Mouse (Mus musculus) brain, adult 2 months (tissue): Measurements from ENCODE around the gene Tnfrsf19.

Source experiments
- DNase-seq: peaks from one replicate; pipeline ENCODE4 v3.0.0; 2011; ENCODE audit warnings: low read depth, low spot score

The Tnfrsf19 gene

DNA sequence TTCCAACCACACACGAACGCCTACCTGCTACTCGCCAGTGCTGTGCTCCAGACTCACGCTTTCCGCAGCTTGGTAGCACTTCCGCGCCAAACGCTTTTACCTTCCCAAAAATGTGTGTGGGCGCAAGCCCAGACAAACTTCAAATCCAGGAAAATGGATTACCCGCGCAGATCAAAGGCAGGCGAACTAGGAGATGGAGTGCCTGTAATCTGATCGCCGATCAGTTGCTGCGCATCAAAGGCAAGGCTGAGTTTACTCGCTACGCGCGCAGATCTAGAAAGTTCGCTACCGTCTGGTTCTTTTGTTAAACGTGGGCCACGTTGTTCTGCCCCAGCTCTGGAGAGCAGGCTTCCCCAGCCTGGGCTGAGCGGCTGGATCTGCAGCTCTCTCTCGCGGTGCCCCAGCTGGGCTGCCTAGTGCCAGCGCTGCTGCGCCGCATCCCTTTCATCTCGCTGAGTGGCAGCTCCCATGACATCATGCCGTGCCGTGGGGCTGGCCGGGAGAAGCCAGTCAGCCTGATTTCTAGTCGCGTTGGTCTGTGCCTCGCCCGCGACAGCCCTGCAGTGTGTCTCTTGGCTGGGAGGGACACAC lies at the start of gene Tnfrsf19:
Tnfrsf19 (minus strand) TSS at position 400 of the 591 bp plus-strand sequence.
- peak; percentile 87 for DNase-seq

DNA sequence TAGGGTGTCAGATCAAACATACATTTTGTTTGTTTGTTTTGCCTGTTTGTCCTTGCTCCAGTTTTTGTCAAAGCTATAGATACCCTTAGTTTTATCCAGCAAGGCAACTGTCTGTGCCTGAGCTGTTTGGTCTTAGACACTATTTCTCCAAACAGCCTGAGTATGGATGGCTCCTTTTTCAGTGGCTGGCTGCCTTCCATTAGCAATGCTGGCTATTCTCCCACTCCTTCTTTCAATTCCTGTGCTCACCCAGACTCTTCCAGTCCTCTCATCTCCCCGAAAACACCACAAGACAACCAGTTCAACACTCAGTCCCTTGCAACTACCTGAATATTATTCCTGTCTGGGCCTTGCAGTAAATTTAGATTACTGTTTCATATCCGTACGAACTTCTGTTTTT lies 45.8 kb upstream of the Tnfrsf19 start:
- DNase-seq = peak; percentile 51

DNA sequence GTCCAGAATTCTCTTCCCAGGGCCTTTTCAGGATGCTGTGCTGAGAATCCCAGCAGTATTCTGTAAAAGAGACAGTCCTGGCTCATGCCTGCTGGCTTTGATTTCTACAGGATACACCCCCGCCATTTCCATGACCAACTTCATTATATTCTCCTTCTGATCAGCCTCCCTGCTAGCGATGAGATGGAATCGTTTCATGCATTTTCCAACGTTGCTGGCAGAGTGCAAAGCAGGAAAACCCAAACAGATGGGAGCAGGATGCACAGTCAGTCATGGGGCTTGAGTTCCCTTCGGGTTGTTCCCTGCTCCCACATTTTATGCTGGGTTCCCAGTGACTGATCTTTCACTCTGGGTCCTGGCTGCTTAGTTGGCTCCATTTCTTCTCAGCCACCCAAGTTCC lies 44.7 kb upstream of the Tnfrsf19 start:
- DNase-seq = peak; percentile 73

DNA sequence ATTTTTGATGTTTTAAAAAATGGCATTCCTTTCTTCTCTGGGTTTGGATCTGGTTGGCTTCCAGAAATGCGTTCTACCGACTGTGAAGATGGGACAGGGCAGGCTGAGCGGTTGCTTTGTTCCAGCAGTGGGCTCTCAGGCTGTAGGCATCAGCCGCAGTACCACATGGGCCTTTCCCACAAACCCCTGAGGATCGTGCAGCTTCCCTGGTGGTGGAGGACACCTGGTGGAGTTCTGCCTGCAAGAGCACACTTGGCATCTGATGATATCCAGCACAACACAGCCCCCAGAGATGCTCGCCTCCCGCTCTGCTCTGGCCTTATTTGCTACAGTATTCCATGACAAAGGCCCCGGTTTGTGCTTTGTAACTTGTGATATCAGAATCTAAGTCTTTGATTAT lies 41.9 kb upstream of the Tnfrsf19 start:
- DNase-seq = peak; percentile 6

DNA sequence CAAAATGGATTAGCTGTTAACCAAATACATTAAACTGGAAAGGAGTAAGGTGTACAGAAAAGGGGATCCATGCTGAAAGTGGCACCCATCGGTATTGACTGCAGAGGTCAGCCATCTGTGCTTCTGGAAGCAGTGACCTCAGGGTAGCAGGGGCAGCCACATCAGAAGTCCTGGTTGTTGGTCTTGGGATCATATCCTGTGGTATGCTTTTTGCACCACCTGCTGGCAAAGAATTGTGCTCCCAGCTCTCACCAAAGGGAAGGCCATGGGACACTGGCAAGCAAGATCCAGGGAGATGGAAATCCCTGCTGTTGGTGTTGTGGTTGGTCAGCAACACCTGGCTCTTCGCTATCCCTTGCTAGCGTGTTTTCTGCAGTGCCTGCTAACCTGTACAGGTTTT lies 39.0 kb upstream of the Tnfrsf19 start:
- DNase-seq = peak; percentile 76

DNA sequence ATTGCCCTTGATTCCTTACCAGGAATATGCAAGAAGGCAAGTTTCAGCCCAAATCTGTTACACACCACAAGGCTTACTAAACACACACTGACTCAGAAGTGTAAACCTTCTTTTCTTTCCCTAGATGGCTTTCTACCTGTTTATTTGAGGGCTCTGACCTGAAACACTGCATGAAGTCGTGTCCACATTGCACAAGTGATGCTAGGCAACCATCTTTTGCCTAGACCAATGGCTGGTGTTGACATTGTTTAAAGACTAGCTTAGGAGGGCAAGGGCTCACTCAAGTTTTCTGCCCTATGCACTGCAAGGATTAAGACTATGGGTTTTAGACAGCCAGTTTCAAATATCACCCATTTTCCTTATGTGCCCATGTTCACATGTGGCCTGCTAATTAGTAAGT lies 23.3 kb upstream of the Tnfrsf19 start:
- DNase-seq = no peak

DNA sequence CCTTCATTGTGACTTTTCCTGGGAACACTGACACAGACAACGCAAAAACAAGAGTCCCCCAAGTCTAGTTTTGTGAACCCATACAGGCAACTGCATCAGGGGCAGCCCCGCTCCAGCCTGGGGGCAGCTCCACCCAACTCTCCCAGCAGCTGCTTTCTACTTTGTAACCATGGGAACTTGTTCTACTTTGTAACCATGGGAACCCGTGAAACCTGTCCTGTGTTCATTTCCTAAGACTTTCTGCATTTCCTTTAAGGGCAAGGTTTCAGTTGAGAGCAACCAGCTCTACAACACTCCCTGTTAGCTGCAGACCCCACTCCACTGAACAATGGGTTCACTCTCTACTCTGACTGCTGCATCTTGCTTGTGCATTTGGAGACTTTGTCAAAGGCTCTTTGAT lies 15.4 kb upstream of the Tnfrsf19 start:
- DNase-seq = peak; percentile 59

DNA sequence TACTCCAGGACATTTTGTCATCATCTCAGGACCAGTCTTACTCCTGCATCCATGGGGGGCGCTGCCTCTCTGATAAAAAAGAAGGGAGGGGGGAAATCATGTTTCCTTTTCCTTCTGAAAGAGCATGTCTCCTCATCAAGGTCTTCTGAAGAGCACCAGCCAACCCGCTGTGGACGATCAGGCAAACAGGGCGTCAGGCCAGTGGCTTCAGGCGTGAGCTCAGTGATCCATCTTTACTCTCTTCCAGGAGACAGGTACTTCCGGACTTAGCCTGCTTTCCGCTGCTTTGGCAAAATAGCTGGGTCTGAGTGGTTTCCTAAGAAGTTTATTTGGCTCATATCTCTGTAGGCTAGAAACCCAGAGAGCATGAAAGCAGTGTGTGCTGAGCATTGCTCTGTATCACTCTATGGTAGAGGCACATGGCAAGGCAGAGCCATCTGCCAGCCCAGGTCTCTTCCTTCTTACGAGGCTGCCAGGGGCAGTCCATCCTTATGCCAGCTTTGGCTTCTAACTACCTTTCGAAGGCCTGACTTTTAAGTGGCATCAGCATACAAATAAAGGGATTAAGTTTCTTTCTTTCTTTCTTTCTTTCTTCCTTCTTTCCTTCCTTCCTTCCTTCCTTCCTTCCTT lies 13.1 kb upstream of the Tnfrsf19 start:
- no peak for DNase-seq

DNA sequence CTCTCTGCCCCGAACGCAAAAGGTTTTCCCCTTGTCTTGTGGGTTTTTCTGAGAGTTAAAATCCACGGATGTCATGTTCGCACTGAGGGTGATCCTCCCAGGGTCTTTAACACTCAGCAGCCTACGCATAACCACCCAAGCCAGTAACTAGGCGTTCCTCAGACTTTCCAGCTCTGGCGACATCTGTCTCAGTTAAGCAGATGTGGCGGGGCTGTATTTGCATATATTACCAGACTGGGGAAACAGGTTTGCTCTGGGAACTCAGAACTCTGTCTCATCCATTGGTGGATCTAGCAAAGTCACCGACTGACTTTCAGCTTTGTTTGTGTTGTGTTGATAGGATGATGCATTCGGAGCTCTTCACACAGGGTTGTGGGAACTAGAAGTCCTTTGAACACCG lies 10.7 kb upstream of the Tnfrsf19 start:
- DNase-seq = no peak

DNA sequence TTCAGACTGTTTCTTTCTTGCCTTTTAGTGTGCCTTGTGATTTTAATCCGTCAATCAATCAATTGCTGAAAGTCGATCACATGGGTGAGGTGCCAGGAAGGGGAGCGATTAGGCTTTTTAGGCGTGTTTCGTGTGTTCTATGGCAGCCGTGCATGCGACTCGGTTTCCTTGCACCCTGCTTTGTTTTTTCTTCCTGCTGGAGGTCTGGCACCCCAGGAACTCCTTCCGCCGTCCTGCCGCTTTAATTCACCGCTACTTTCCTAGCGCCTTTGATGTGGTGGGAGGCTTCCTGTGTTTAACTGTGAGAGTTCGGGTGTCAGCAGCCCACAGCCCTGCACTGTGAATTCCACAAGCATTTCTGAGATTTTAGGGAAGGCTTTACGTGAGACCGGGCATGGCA lies 10.2 kb upstream of the Tnfrsf19 start:
- DNase-seq = no peak

DNA sequence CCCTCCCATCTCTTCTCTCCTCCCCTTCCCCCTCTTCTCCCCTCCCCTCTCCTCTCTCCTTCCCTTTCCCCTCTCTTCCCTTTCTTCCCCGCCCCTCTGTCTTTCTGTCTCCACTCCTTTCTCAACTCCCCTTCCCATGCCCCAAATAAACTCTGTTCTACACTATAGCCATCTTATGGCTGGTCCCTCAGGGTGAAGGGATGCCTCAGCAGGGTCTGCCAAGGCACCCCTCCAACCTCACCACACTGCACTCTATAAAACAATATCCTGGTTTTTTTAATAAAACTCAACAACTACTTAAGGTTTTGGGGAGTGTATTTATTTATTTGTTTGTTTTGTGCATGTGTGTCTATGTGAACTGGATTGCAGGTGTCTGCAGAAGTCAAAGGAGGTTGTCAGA lies 9.6 kb upstream of the Tnfrsf19 start:
- no peak for DNase-seq

DNA sequence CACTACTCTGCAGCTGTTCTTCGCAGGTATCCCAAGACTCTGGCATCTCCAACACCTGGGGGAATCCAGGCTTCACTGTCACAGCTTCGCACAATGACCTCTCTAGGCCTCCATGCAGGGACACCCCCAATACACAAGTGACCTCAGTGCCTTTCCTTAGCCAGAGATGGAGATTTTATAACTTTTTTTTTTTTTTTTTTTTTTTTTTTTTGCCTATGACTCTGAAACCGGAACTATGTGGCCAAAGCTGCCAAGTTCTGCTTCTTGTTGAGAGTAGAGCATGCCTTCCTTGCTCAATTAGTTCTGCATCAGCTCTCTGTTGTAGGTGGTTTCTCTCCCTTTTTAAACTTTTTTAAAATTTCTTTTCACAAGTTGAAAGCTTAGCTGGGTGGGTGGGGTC lies 5.9 kb upstream of the Tnfrsf19 start:
- no peak for DNase-seq

DNA sequence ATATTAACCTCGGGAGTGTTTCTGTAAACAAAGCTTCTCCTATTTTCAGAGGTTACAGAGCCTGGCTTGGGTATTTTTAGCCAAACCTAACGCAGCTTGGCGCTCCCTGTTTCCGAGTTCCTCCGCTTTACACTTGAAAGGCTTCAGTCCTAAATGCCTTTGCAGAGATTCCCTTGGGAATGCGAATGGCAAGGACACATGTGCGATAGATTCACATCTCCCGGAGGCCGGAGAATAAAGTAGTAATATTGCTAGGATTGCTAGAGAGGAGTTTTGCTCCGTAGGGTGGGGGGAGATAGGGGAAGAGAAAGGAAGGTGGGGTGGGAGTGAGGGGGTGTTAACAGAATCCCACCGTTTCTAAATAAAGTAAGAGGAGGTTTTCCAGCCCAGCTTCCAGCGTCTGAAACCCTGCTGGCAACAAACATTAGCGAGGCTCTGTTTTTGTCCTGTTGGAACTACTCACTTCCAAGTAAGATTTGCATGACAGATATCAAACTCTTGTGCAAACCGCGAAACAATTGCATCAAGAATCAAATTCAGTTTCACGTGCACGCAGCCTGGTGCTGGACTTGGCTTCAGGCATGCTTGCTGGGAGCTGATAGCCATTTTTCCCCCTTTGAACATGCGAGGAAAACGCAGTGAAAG lies 722 bp downstream of the Tnfrsf19 start:
- no peak for DNase-seq

DNA sequence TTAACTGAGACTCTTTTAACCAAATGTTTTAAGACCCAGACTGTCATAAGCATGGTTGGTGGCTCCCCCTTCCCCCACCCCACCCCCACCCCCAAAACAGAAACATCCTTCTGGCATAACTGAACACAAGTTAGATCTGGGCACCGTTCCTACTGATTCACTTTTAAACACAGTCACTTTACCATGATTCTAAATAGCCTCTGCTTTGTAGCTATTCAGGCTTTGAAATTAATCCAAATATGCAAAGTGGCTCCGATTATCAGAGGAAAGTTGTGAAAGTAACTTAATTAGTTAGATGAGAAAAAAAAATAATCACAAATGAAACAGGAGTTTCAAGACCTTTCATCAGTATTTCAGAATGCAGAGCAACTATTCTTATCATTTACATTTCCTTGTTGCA lies 2.0 kb downstream of the Tnfrsf19 start:
- DNase-seq = no peak

DNA sequence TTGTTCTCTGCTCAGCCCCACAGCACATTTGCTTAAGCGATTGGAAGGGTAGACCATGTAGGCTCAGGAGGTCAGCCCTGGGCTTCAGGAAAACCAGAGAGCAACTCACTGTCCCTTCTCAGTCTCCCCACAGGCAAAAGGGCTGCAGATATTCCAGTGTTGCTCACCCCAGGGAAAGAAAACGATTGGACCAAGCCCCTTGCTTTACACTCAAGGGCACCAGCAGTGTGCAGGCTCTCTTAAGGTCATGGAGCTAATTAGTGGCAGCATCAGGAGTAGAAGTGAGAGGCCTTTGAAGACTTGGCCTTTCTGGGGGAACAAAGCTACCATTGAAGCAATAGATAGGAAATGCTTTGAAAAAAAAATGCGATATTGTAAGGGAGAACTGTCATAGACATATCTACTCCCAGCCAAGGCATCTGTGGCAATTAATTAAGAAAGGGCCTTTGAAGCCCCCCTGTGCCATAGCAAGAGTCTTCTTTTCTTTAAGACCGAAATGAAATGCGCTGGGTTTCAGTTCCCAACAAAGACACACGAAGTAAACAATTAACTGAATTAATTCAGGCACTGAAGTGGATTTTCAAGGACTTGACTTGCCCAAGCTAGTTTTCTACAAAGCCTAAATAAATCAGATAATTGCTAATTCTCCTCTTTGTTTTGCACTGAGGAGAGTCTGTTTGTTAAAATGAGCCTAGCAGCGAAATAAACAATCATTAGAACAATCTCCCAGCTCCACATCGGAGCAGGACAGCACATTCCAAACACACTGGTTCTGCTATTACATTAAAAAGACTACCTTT lies 2.6 kb downstream of the Tnfrsf19 start:
- no peak for DNase-seq

DNA sequence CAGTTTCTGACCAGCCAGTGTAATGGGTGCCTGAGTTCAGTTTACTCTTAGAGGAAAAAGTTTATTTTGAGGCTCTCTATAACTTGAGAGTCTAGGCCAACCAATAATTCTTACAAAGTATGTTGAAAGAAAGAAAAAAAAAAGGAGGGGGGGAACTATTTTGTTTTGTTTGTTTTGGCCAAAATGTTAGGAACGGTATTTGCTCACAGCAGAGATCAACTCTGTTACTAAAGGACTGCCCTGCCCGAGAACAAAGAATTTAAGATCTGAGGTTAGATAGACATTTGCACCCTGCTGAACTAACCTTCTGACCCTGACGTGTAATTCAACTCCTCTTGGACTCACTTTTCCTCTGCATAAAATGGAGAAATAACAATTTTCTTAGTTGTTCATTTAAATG lies 4.0 kb downstream of the Tnfrsf19 start:
- no peak for DNase-seq

DNA sequence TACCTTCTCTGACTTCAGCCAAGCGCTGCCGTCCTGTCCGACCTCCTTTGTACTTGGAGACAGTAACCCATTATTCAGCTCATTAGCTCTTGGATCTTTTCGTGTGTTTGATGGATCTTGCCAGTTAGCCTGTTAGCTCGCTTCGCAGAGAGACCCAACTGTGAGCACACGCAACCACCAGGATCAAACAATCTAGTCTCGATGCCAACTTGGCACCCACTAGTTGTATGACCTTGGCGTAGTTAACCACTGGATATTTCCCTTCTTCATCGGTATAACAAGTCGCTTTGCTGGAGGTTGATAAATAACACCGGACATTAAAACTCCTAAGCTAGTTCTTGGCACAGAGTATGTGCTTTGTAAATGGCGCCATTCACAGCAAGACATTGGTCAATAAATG lies 6.1 kb downstream of the Tnfrsf19 start:
- DNase-seq = no peak

DNA sequence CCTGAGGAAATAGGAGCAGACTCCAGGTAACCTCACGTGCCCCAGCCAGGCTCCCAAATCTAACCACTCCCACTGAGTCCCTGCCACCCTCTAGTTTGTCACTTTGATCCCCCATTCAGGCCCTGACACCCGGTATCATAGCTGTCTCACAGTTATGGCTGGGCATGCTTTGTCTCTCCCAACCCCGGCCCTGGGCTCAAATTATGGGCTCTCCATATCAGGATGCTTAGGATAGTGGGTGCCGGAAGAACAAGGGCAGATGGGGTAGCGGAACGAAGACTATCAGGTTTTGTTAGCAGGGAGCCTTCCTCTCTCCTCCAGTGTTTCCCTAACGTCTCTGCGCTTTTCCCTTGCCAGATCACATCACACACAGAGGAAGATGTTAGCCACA lies 8.2 kb downstream of the Tnfrsf19 start:
- DNase-seq = no peak

DNA sequence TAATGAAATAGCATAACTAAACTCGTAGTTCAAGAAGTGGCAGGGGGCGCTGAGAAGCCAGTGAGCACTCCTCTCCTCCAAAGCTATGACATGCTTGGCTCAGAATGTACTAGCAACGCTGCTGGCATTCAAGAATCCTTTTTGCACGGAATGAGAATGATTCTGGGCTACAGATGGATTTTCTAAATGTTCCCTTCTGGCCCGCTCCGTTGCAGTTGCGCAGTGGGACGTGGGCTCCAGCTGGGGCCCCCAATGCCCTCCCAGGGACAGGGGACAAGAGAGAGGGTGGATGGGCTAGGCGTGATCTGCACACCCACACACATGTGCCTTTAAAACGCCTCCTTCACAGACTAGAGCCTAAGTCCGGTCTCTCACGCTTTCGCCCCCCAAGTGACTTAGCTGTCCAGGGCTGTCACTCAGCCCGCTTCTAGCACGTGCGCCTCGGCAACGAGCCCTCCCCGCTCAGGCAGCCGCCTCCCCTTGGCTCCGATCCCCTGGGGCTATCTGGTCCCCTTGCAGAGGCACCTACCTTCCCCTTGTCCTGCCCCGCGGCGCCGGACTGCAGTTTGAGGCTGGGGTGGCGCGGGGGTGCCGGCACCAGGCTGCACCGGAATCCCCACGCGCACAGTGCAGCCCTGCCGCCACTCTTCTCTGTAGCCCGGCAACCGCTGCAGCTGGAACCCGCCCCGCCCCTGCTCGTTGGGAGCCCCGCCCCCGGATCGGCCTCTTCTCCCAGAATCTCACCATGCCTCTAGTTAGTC lies 8.8 kb downstream of the Tnfrsf19 start:
- DNase-seq = peak; percentile 73

DNA sequence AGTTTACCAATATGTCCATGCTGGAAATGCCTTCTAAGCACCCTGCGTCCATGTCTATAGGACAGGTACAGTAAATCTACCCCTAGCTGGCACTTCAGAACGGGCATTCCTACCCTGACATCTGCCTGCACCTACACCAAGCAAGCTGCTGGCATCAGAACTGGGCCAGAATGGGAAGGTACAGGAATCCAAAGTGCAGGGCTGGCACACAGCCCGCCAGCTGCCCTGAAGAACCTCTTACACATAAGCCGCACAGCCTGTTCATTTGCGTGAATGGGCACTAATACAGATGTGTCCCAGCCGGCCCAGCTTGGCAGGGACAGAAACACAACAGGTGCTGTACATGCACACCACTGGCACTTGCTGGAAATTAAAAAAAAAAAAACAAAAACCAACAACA lies 15.9 kb downstream of the Tnfrsf19 start:
- DNase-seq = no peak

DNA sequence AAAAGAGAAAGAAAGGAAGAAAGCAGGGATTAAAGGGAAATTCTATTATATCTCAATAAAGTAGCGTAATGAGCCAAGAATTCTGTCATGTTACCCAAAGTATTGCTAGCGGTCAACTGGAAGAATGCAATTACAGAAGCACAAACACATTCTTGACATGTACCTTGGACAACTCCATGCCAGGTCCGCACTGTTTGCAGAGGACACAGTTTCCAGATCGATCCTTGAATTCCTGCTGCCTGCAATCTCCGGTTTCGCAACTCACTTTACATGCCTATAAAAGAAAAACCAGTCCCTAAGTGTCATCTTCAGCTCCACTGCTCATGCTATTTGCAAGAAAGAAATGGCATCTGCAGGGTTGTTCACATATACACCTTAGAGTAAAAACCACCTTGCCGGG lies 22.3 kb downstream of the Tnfrsf19 start:
- DNase-seq = no peak

DNA sequence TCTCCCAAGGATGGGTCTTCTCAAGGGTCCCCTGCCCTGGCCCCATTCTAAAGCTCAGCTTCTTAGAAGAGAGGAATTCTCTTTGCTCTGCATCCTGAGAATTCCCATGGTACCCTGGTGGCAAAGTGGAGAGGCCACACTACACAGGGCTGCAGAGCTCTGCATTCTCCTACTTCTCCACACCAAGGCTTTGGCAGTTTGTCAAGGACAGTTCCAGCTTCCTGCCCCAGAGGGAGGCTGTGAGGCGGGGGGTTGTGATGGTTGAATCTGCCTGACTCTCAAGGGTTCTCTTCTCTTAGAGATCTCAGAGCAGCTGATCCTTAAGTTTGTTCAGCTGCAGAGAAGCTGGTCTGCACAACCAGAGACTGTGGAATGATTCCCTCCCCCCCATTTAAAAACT lies 23.9 kb downstream of the Tnfrsf19 start:
- DNase-seq = no peak
